Mouse (Mus musculus): ENCODE measurements around the gene Rps6kb1. TPM values are rescaled to one million over a fixed set of nuclear protein-coding genes. Genes with fewer than 3 reads are reported as not detected.
"Not testable (repeated sequence)": the region's sequence is repeated elsewhere in the genome, so short reads cannot be mapped to it uniquely, and the experiment has no call there.

Rps6kb1 gene
- polyA plus RNA-seq, 1 experiment from 2014 or later, result 40.7 TPM

GRCm38 (mm10) chr11:86468971-86469370 is 75.6 kb downstream of the Rps6kb1 start:
- 72% methylated on average over 4 of the region's 4 CpGs for WGBS
- Histone ChIP-seq H3K9me3 (ENCODE audit: control insufficient read depth, low read length) (no peaks in the 10 kb centered on the region), H3K4me1 (replicated peaks; ENCODE audit: control insufficient read depth, insufficient read depth) (no peaks in the 10 kb centered on the region; the same call in 1 of the 2 replicates), H3K27me3 (ENCODE audit: control insufficient read depth, insufficient read depth, low read length) (no peaks in the 10 kb centered on the region), H3K36me3 (ENCODE audit: control insufficient read depth, insufficient read depth, low read length) (no peaks in the 10 kb centered on the region), H3K4me3 (ENCODE audit: low read depth, low read length) (no peak overlapping the region), H3K27ac (replicated peaks) (no peak overlapping the region), H3K4me2 (replicated peaks; ENCODE audit: low read depth) (no peak overlapping the region), H3K9ac (ENCODE audit: low read length) (no peak overlapping the region)
- ATAC-seq (ENCODE audit: low FRiP score, low TSS enrichment), result no peak
- TF ChIP-seq CTCF (IDR thresholded peaks at IDR 0.05; ENCODE audit: low read depth), result no peak
- TF ChIP-seq EP300 (optimal IDR thresholded peaks at IDR 0.05), result no peak
- DNase-seq (ENCODE audit: low spot score), result no peak

- WGBS, result 67% methylated on average over 8 of the region's 8 CpGs
- Histone ChIP-seq H3K27me3 (ENCODE audit: control insufficient read depth, insufficient read depth, low read length) (no peaks in the 10 kb centered on the region), H3K4me1 (replicated peaks; ENCODE audit: control insufficient read depth, insufficient read depth) (no peaks in the 10 kb centered on the region; the same call in 1 of the 2 replicates), H3K4me2 (replicated peaks; ENCODE audit: low read depth) (no peak overlapping the region), H3K4me3 (ENCODE audit: low read depth, low read length) (no peak overlapping the region), H3K9ac (ENCODE audit: low read length) (no peak overlapping the region), H3K9me3 (ENCODE audit: control insufficient read depth, low read length) (no peaks in the 10 kb centered on the region), H3K27ac (replicated peaks) (no peak overlapping the region), H3K36me3 (ENCODE audit: control insufficient read depth, insufficient read depth, low read length) (no peaks in the 10 kb centered on the region)
- DNase-seq (ENCODE audit: low spot score), result no peak
- ATAC-seq (ENCODE audit: low FRiP score, low TSS enrichment), result no peak
- TF ChIP-seq EP300 (optimal IDR thresholded peaks at IDR 0.05) (no peak), CTCF (IDR thresholded peaks at IDR 0.05; ENCODE audit: low read depth) (no peak)
Measured at GRCm38 (mm10) chr11:86468345-86468744, 76.3 kb downstream of the Rps6kb1 start.

GRCm38 (mm10) chr11:86464275-86464674 is 80.3 kb downstream of the Rps6kb1 start:
- DNase-seq (ENCODE audit: low spot score), result peak; percentile 81
- peak; percentile 84 for TF ChIP-seq CTCF (IDR thresholded peaks at IDR 0.05; ENCODE audit: low read depth)
- ATAC-seq (ENCODE audit: low FRiP score, low TSS enrichment), result 0 out of 2 replicates have a peak, but pooled peaks have one; percentile 21

GRCm38 (mm10) chr11:86462579-86462978 is 82.0 kb downstream of the Rps6kb1 start:
- H3K4me2 ChIP-seq (replicated peaks; ENCODE audit: low read depth), result no peak overlapping the region
- no peak for DNase-seq (ENCODE audit: low spot score)

More at GRCm38 (mm10) chr11:86464275-86464674, 80.3 kb downstream of the Rps6kb1 start:
- not testable (repeated sequence) for H3K36me3 ChIP-seq (ENCODE audit: control insufficient read depth, insufficient read depth, low read length); H3K9ac ChIP-seq (ENCODE audit: low read length); H3K27me3 ChIP-seq (ENCODE audit: control insufficient read depth, insufficient read depth, low read length); H3K4me1 ChIP-seq (replicated peaks; ENCODE audit: control insufficient read depth, insufficient read depth); H3K4me2 ChIP-seq (replicated peaks; ENCODE audit: low read depth); H3K27ac ChIP-seq (replicated peaks); H3K9me3 ChIP-seq (ENCODE audit: control insufficient read depth, low read length); H3K4me3 ChIP-seq (ENCODE audit: low read depth, low read length)
- 16% methylated on average over 8 of the region's 8 CpGs for WGBS

GRCm38 (mm10) chr11:86458866-86459265 is 85.7 kb downstream of the Rps6kb1 start:
- H3K9me3 ChIP-seq (ENCODE audit: control insufficient read depth, low read length), result no peaks in the 10 kb centered on the region
- H3K36me3 ChIP-seq (ENCODE audit: control insufficient read depth, insufficient read depth, low read length), result no peaks in the 10 kb centered on the region
- no peak for DNase-seq (ENCODE audit: low spot score)
- H3K4me1 ChIP-seq (replicated peaks; ENCODE audit: control insufficient read depth, insufficient read depth), result no peaks in the 10 kb centered on the region
- no peak overlapping the region for H3K27ac ChIP-seq (replicated peaks)
- WGBS, result 81% methylated on average over 6 of the region's 6 CpGs
- no peak for TF ChIP-seq EP300 (optimal IDR thresholded peaks at IDR 0.05)
- no peak for TF ChIP-seq CTCF (IDR thresholded peaks at IDR 0.05; ENCODE audit: low read depth)
- peak; percentile 47; the same call in 1 of the 2 replicates for ATAC-seq (ENCODE audit: low FRiP score, low TSS enrichment)
- H3K4me2 ChIP-seq (replicated peaks; ENCODE audit: low read depth), result no peak overlapping the region
- no peaks in the 10 kb centered on the region for H3K27me3 ChIP-seq (ENCODE audit: control insufficient read depth, insufficient read depth, low read length)
- H3K9ac ChIP-seq (ENCODE audit: low read length), result no peak overlapping the region
- no peak overlapping the region for H3K4me3 ChIP-seq (ENCODE audit: low read depth, low read length)

More at GRCm38 (mm10) chr11:86462579-86462978, 82.0 kb downstream of the Rps6kb1 start:
- TF ChIP-seq CTCF (IDR thresholded peaks at IDR 0.05; ENCODE audit: low read depth), result no peak
- no peak for TF ChIP-seq EP300 (optimal IDR thresholded peaks at IDR 0.05)
- ATAC-seq (ENCODE audit: low FRiP score, low TSS enrichment), result no peak
- Histone ChIP-seq H3K27me3 (ENCODE audit: control insufficient read depth, insufficient read depth, low read length) (no peaks in the 10 kb centered on the region), H3K9me3 (ENCODE audit: control insufficient read depth, low read length) (no peaks in the 10 kb centered on the region), H3K4me3 (ENCODE audit: low read depth, low read length) (no peak overlapping the region), H3K36me3 (ENCODE audit: control insufficient read depth, insufficient read depth, low read length) (no peaks in the 10 kb centered on the region), H3K27ac (replicated peaks) (no peak overlapping the region), H3K4me1 (replicated peaks; ENCODE audit: control insufficient read depth, insufficient read depth) (no peaks in the 10 kb centered on the region), H3K9ac (ENCODE audit: low read length) (no peak overlapping the region)

GRCm38 (mm10) chr11:86457545-86457944 is 87.1 kb downstream of the Rps6kb1 start:
- H3K4me1 ChIP-seq (replicated peaks; ENCODE audit: control insufficient read depth, insufficient read depth), result no peaks in the 10 kb centered on the region
- ATAC-seq (ENCODE audit: low FRiP score, low TSS enrichment) (no peak), DNase-seq (ENCODE audit: low spot score) (no peak)
- no peak overlapping the region for H3K27ac ChIP-seq (replicated peaks)
- no peak overlapping the region for H3K4me2 ChIP-seq (replicated peaks; ENCODE audit: low read depth)
- H3K4me3 ChIP-seq (ENCODE audit: low read depth, low read length), result no peak overlapping the region
- WGBS, result 82% methylated on average over 6 of the region's 6 CpGs
- H3K27me3 ChIP-seq (ENCODE audit: control insufficient read depth, insufficient read depth, low read length), result no peaks in the 10 kb centered on the region
- no peak for TF ChIP-seq EP300 (optimal IDR thresholded peaks at IDR 0.05)
- TF ChIP-seq CTCF (IDR thresholded peaks at IDR 0.05; ENCODE audit: low read depth), result no peak
- H3K9ac ChIP-seq (ENCODE audit: low read length), result no peak overlapping the region
- no peaks in the 10 kb centered on the region for H3K36me3 ChIP-seq (ENCODE audit: control insufficient read depth, insufficient read depth, low read length)
- H3K9me3 ChIP-seq (ENCODE audit: control insufficient read depth, low read length), result no peaks in the 10 kb centered on the region
